Mouse (Mus musculus) ES-Bruce4 (cell line): ENCODE measurements around the gene Kif1c.

ENCODE experiments used
- CTCF ChIP-seq: IDR thresholded peaks from one replicate; pipeline ENCODE4 v1.8.1; 2011; ENCODE audit warnings: low read depth, low read length
- POLR2A ChIP-seq: IDR thresholded peaks from one replicate; pipeline ENCODE4 v1.8.1; 2011; ENCODE audit warnings: low read length; ENCODE audit not compliant: insufficient read depth

DNA sequence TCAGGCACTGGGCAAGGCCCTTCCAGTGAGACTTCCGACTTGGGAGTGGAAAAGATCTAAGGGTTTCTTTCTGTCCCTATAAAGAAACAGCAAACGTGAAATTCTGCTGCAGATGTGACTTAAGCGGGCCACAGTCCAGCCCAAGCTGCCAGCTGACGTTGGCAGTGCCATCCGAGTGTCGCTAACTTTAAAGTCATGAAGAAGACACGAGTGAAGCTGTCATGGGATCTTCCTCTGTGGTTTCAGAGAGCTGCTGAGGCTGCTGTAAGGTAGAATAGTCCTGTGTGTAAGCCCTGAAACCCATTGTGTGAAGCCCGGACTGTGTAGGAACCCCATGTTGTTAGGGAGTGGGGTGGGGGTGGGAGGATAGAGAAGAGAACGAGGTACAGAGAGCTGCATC is 62.3 kb downstream of the Kif1c start:
- TF ChIP-seq CTCF (no peak), POLR2A (no peak)
